ENCODE assay signal across 12 mouse cellular contexts in genomic region chr16:49937218-49938165, GRCm38 (mm10).
DNase-seq lines count a peak whose midpoint lies in the region; ATAC-seq and TF ChIP-seq lines count a peak whose summit lies in the region.
"Had no signal": no experiment of that assay in that cellular context is flagged by ENCODE, and none has a peak within 500 bp of the region (broad histone marks: within the 10 kb centered on the region; RNA-seq: fewer than 3 reads in every experiment).

No protein-coding gene starts in this region.

- DNase-seq in forebrain, embryonic 14.5 days (ENCODE audit: low spot score) = no peak
- no peak for DNase-seq in forebrain, postnatal 0 days
- DNase-seq in lung, embryonic 14.5 days = peak; percentile 70
- no peak for DNase-seq in lung, adult 18-20 months
- DNase-seq in adipocyte (ENCODE audit: low spot score) = no peak
- no peak for DNase-seq in embryo, embryonic 10.5 days (ENCODE audit: low spot score)
- DNase-seq: cerebellum, postnatal 10 days; retina, postnatal 1 day had no signal

- H3K9ac ChIP-seq in forebrain, embryonic 14.5 days (ENCODE audit: low read length) = no peak overlapping the region
- no peak overlapping the region for H3K9ac ChIP-seq in forebrain, postnatal 0 days
- H3K9ac ChIP-seq in lung, embryonic 14.5 days = no peak overlapping the region
- no peak overlapping the region for H3K9ac ChIP-seq in midbrain, embryonic 15.5 days
- H3K9ac ChIP-seq: embryonic facial prominence, embryonic 15.5 days; limb, embryonic 13.5 days had no signal

- H3K27ac ChIP-seq in forebrain, embryonic 14.5 days (ENCODE audit: low read depth, low read length) = no peak overlapping the region
- no peak overlapping the region for H3K27ac ChIP-seq in forebrain, postnatal 0 days (ENCODE audit: low read depth, low read length)
- H3K27ac ChIP-seq in lung, embryonic 14.5 days (ENCODE audit: low read depth) = no peak overlapping the region; the same call in 1 of the 2 replicates
- no peak overlapping the region for H3K27ac ChIP-seq in midbrain, embryonic 15.5 days
- H3K27ac ChIP-seq: embryonic facial prominence, embryonic 15.5 days; limb, embryonic 13.5 days had no signal

- no peak overlapping the region for H3K4me3 ChIP-seq in forebrain, embryonic 14.5 days (ENCODE audit: low read depth, low read length)
- H3K4me3 ChIP-seq in forebrain, postnatal 0 days (ENCODE audit: low read depth, low read length) = no peak overlapping the region
- no peak overlapping the region for H3K4me3 ChIP-seq in lung, embryonic 14.5 days (ENCODE audit: low read depth, low read length)
- no peak overlapping the region for H3K4me3 ChIP-seq in midbrain, embryonic 15.5 days
- H3K4me3 ChIP-seq: embryonic facial prominence, embryonic 15.5 days; limb, embryonic 13.5 days had no signal

- no peaks in the 10 kb centered on the region for H3K36me3 ChIP-seq in forebrain, embryonic 14.5 days (ENCODE audit: control insufficient read depth, insufficient read depth, low read length)
- H3K36me3 ChIP-seq in forebrain, postnatal 0 days (ENCODE audit: insufficient read depth) = no peaks in the 10 kb centered on the region
- no peaks in the 10 kb centered on the region for H3K36me3 ChIP-seq in lung, embryonic 14.5 days (ENCODE audit: insufficient read depth)
- H3K36me3 ChIP-seq in midbrain, embryonic 15.5 days (replicated peaks) = no peaks in the 10 kb centered on the region
- H3K36me3 ChIP-seq: embryonic facial prominence, embryonic 15.5 days; limb, embryonic 13.5 days had no signal

- ATAC-seq in forebrain, embryonic 14.5 days = 0 out of 2 replicates have a peak, but pooled peaks have one; percentile 35
- no peak for ATAC-seq in forebrain, postnatal 0 days
- ATAC-seq in lung, embryonic 14.5 days (ENCODE audit: insufficient read depth) = peak; percentile 72; the same call in 1 of the 2 replicates
- peak; percentile 59 for ATAC-seq in activated CD4-positive, CD25-positive, alpha-beta regulatory T cell, adult 4 months
- peak; percentile 67 for ATAC-seq in midbrain, embryonic 15.5 days (replicated peaks)

- TF ChIP-seq CTCF in forebrain, postnatal 0 days (IDR thresholded peaks at IDR 0.05; ENCODE audit: low read depth) = no peak
- no peak for TF ChIP-seq CTCF in lung, embryonic 14.5 days (IDR thresholded peaks at IDR 0.05; ENCODE audit: low read depth)

- H3K4me1 ChIP-seq in forebrain, embryonic 14.5 days (ENCODE audit: control insufficient read depth, insufficient read depth, low read length) = peaks cover 4% of the 10 kb centered on the region; the same call in 1 of the 2 replicates
- H3K4me1 ChIP-seq in forebrain, postnatal 0 days (ENCODE audit: insufficient read depth) = no peaks in the 10 kb centered on the region
- H3K4me1 ChIP-seq in lung, embryonic 14.5 days (ENCODE audit: insufficient read depth) = 0 out of 2 replicates have a peak, but pooled peaks cover 3% of the 10 kb centered on the region
- peaks cover 10% of the 10 kb centered on the region; the same call in 1 of the 2 replicates for H3K4me1 ChIP-seq in midbrain, embryonic 15.5 days
- H3K4me1 ChIP-seq: embryonic facial prominence, embryonic 15.5 days had no signal

- H3K4me2 ChIP-seq in forebrain, embryonic 14.5 days (ENCODE audit: low read length) = no peak overlapping the region
- no peak overlapping the region for H3K4me2 ChIP-seq in forebrain, postnatal 0 days (ENCODE audit: low read depth)
- no peak overlapping the region for H3K4me2 ChIP-seq in lung, embryonic 14.5 days
- H3K4me2 ChIP-seq in midbrain, embryonic 15.5 days = no peak overlapping the region
- H3K4me2 ChIP-seq: embryonic facial prominence, embryonic 15.5 days; limb, embryonic 13.5 days had no signal

- H3K9me3 ChIP-seq in forebrain, embryonic 14.5 days (replicated peaks; ENCODE audit: control insufficient read depth, low read length) = no peaks in the 10 kb centered on the region
- H3K9me3 ChIP-seq in forebrain, postnatal 0 days (ENCODE audit: low read length) = no peaks in the 10 kb centered on the region
- H3K9me3 ChIP-seq in lung, embryonic 14.5 days (ENCODE audit: low read depth, low read length) = no peaks in the 10 kb centered on the region
- no peaks in the 10 kb centered on the region for H3K9me3 ChIP-seq in midbrain, embryonic 15.5 days
- H3K9me3 ChIP-seq: embryonic facial prominence, embryonic 15.5 days had no signal

- WGBS in forebrain, embryonic 14.5 days = 61% methylated on average over 11 of the region's 11 CpGs
- 52% methylated on average over 11 of the region's 11 CpGs for WGBS in forebrain, postnatal 0 days
- 37% methylated on average over 11 of the region's 11 CpGs for WGBS in lung, embryonic 14.5 days
- WGBS in midbrain, embryonic 15.5 days = 45% methylated on average over 11 of the region's 11 CpGs

- no peaks in the 10 kb centered on the region for H3K27me3 ChIP-seq in forebrain, embryonic 14.5 days (replicated peaks; ENCODE audit: control insufficient read depth, insufficient read depth, low read length)
- H3K27me3 ChIP-seq in forebrain, postnatal 0 days (ENCODE audit: insufficient read depth, low read length) = no peaks in the 10 kb centered on the region
- H3K27me3 ChIP-seq in lung, embryonic 14.5 days (ENCODE audit: insufficient read depth, low read length) = no peaks in the 10 kb centered on the region
- no peaks in the 10 kb centered on the region for H3K27me3 ChIP-seq in midbrain, embryonic 15.5 days (replicated peaks)
- H3K27me3 ChIP-seq: embryonic facial prominence, embryonic 15.5 days; limb, embryonic 13.5 days had no signal
